Mouse (Mus musculus): ENCODE results near the gene Adam23.

The Adam23 gene

DNA sequence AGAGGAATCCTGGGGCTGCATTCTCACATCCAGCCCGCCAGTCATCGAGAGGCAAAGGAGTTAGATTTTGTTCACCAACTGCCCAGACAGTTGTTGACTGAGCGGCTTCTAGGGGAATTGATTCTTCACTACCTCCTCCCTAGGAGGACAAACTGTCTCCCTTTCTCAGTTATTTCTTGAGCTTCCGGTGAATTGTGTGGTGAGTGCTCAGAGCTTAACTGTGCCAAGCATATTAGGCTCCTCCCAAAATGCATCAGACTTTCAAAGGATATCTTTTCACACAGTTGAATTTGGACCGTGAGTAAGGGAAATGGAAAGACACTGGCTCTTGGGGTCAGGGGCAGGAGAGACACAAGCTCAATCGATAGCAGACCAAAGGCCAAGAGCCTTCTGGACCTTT is 39.0 kb downstream of the Adam23 start:
- DNase-seq, result no peak

GRCm38 (mm10) chr1:63486646-63487045 is 41.0 kb downstream of the Adam23 start:
- DNase-seq, result no peak

DNA sequence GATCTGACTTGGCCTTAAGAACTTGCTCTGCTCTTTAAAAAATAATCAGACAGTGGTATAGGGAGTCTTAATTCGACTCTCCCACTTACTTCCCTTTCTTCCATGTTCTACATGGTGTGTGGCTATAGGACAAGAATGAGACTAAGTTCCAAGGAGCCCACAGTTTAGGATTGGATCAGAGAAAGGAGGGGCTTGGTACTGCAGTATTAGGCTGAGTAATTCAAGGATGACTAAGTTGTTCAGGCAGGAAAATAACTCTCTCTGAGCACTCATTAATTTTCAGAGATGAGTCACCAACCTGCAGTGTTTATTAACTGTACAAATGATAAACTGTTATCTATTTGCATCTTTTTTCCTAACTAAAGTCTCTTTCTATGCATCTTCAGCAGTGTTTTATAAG is 45.3 kb downstream of the Adam23 start:
- no peak for DNase-seq

DNA sequence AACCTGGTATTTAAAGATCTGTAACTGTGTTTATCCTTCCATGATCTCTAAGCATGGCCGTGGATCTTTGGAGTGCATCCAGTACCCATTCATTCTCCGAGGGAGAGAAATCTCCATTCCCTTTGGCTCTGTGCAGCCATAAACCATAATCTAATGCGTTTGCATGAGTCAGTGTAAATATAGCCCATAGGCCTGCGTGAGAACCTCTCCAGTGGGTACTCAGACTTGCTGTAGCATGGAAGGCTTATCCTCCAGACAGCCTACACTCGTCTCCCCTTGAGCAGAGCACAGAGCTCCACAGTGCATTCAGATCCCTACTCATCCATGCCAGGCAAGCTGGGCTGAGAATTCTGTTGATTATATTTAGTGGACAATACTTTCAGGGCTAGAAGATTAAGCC is 47.6 kb downstream of the Adam23 start:
- no peak for DNase-seq

DNA sequence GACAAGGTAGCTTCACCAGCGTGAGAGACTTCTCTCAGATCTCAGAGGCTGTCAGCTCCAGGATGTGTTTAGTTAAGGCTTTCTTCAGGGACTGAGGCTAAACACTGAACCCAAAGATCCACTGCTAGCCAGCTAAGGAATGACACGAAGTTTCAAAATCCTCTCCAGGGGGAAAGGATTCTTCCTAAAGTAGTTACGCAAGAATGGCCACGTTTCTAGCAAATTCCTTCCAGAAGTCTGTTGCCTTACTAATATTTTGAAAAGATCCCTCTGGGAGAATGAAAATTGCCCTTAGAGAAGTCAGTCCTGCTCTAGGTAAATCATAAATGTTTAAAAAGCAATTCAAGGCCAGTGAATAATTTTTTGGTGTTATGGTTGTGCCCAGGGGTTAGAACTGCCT is 61.7 kb downstream of the Adam23 start:
- DNase-seq, result no peak

DNA sequence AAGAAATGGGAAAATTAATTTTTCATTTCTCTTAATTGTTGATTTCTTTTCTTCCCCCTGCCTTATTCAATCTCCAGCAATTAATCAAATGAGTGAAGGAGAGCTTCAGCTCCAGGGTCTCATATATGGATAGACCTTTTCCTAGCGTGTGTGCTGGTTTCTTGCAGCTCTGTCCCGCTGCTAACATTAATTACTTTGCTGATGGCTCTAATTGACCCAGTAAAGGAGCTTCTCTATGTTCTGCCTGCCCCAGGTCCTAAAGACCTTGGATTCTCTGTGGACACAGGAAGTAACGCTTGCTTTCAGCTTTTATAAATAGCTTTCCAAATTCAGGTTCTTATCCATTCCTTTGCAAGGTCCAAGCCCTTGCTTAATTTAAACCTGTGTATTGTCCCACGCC is 63.1 kb downstream of the Adam23 start:
- no peak for DNase-seq

GRCm38 (mm10) chr1:63511416-63511815 is 65.7 kb downstream of the Adam23 start:
- DNase-seq, result no peak

GRCm38 (mm10) chr1:63517800-63518199 is 72.1 kb downstream of the Adam23 start:
- peak; percentile 23 to 34 for DNase-seq

DNA sequence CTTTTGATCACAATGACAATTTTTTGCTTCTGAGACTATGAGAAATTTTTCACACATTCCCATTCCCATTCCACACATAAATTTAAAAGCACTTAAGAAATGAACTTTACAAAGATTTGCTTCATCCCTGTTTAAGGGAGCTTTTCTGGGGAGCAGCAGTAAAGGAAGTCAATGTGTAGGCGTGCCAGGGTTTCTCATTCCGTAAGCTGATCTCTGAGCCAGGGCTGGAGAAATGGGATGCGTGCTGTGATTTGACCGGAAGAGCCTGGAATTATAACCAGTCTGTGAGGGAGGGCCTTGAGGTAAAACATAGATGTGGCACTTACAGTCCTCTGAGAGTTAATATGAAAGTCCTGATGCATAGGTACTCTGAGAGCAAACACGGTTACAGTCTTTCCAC is 73.1 kb downstream of the Adam23 start:
- DNase-seq, result no peak

GRCm38 (mm10) chr1:63529901-63530300 is 84.2 kb downstream of the Adam23 start:
- no peak for DNase-seq

DNA sequence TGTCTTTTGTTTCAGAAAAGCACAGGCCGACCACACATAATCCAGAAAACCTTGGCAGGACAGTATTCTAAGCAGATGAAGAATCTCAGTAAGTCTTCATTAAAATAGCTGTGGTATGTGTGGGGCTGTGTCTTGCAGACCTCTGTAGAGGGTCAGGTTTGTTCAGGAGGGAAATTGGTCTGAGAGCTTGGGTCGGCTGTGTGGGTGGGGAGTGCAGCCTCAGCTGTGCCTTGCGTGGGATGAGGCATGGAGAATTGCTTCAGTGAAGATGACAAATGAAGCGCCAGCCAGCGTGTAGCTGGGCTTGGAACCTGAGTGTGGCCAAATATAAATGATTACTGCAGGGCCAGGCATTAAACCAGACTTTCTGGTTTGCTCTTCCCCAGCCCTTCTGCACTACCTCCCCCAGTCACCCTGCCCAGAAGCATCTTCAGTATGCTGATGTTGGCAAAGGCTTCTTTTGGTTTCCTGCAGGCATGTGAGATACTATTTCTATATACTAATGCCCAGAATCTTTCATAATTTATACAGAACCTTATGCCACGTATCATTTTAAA is 88.7 kb downstream of the Adam23 start:
- no peak for DNase-seq

- DNase-seq, result no peak
These were observed 94.4 kb downstream of the Adam23 start for GRCm38 (mm10) chr1:63539884-63540613.

GRCm38 (mm10) chr1:63544122-63544521 is 98.4 kb downstream of the Adam23 start:
- no peak for DNase-seq

GRCm38 (mm10) chr1:63553039-63553438 is 107.3 kb downstream of the Adam23 start:
- no peak for DNase-seq

- no peak for DNase-seq
These were observed 116.3 kb downstream of the Adam23 start for GRCm38 (mm10) chr1:63561772-63562520.

DNA sequence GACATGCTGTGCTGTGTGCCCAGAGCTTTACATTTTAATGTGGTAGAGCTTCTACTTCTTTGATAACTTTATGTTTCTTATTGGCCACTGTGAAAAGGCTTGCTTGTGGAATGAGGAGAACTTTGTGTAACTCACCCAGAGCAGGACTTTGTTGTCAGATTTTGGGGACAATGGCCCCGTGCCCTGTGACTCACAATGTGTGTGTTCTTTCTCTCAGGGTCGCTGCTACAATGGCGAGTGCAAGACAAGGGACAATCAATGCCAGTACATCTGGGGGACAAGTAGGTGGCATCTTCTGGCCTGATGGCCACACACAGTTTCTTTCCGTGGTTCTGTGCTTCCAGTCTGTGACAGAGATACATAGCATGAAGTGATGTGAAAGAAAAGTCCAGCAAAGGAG is 118.2 kb downstream of the Adam23 start:
- no peak for DNase-seq

- DNase-seq, result peak; percentile 65 to 71
These were observed 120.8 kb downstream of the Adam23 start for GRCm38 (mm10) chr1:63566501-63566900.

- DNase-seq, result no peak
These were observed 121.3 kb downstream of the Adam23 start for GRCm38 (mm10) chr1:63567031-63567430.

DNA sequence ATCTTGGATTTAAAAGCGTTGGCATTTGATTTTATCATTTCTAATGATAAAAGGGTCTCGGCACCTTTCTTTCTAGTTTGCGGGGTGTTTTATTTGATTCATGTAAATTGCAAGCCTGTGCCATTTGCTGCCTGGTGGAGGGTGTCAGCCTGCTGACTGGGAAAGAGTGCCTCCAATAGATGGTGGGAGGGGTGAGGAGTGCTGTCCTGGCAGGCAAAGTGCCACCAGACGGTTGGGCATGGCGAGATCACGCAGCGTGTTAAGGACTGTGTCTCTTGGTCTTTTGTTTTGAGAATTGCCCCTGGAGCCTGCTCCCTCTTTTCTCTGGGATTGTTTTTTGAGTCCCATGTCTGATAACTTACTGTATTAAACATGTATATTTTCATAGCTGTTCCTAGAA is 126.5 kb downstream of the Adam23 start:
- peak; percentile 73 to 75 for DNase-seq

GRCm38 (mm10) chr1:63573432-63573831 is 127.7 kb downstream of the Adam23 start:
- DNase-seq, result no peak

GRCm38 (mm10) chr1:63573864-63574611 is 128.3 kb downstream of the Adam23 start:
- no peak for DNase-seq

DNA sequence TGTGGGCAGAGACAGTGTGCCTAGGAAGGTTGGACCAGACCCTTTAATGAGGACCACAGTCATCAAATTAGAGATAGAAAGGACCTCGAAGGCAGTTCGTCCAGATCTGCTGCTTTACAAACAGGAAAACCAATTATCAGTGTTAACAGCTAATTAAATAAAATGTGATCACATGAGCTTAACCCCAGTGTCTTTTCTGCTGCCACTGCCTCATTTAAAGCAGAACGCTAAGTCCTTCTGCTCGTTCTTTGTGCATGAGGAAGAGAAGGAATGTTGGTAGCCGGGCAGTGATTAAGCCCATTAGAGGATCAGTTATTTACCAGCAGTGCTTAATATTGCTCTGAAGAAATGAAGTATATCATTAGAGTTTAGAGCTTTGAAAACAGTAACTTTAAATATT is 131.1 kb downstream of the Adam23 start:
- no peak for DNase-seq

DNA sequence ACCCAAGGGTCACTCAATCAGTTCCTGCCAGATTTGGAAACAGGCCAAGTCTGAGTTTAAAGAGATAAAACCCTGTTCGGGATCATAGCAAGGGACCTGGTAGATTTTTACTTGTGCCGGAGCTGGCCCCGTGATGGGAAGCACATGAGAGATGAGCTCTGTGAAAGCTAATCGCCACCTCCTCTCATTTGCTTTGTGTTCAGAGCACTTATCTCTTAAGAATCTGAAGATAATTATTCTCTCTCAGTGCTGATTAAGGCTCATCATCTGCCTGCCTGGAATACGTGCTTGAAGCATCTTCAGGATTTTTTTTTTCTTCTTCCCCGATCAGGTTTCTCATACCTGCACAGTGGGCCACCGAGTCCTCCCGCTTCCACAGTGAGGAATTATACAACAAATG is 133.5 kb downstream of the Adam23 start:
- DNase-seq, result no peak
